Mouse (Mus musculus) limb, embryonic 12.5 days (tissue): Measurements from ENCODE around the gene Tcstv1. TPM values are rescaled to one million over a fixed set of nuclear protein-coding genes. Genes with fewer than 3 reads are reported as not detected.
"Not testable (repeated sequence)": the region's sequence is repeated elsewhere in the genome, so short reads cannot be mapped to it uniquely, and the experiment has no call there.

Experiments
- ATAC-seq: fragments of 200-750 bp; cut with Nextera tagmentation; 2 replicates; pipeline ENCODE4 v1.8.0; 2017; ENCODE audit warnings: low read depth, moderate TSS enrichment; ENCODE audit not compliant: insufficient number of reproducible peaks, insufficient read depth, low FRiP score, low TSS enrichment
- H3K27ac ChIP-seq: fragments of 300-500 bp; sonication (generic); 2 replicates; pipeline ENCODE4 v1.5.1; 2016; ENCODE audit warnings: mild to moderate bottlenecking, moderate library complexity
- H3K27me3 ChIP-seq: fragments of 300-500 bp; sonication (generic); 2 replicates; pipeline ENCODE4 v1.6.1; 2016; ENCODE audit warnings: mild to moderate bottlenecking, moderate library complexity
- H3K36me3 ChIP-seq: fragments of 300-500 bp; sonication (generic); 2 replicates; pipeline ENCODE4 v1.6.1; 2016; ENCODE audit warnings: mild to moderate bottlenecking, moderate library complexity
- H3K4me1 ChIP-seq: fragments of 300-500 bp; sonication (generic); replicated peaks from 2 replicates; pipeline ENCODE4 v1.6.1; 2016
- H3K4me2 ChIP-seq: fragments of 300-500 bp; sonication (generic); 2 replicates; pipeline ENCODE4 v1.6.1; 2016; ENCODE audit warnings: mild to moderate bottlenecking, moderate library complexity
- H3K4me3 ChIP-seq: fragments of 300-500 bp; sonication (generic); replicated peaks from 2 replicates; pipeline ENCODE4 v1.5.1; 2016; ENCODE audit warnings: mild to moderate bottlenecking
- H3K9ac ChIP-seq: fragments of 300-500 bp; sonication (generic); replicated peaks from 2 replicates; pipeline ENCODE4 v1.6.1; 2016; ENCODE audit warnings: mild to moderate bottlenecking, moderate library complexity
- H3K9me3 ChIP-seq: fragments of 300-500 bp; sonication (generic); 2 replicates; pipeline ENCODE4 v1.6.1; 2016; ENCODE audit warnings: mild to moderate bottlenecking, moderate library complexity
- WGBS: fragments of 180-500 bp; shearing (Covaris S2); methylation state at CpG from one replicate; pipeline ENCODE4 v1.1.7; 2016; 5-methylcytosine and 5-hydroxymethylcytosine counted together
- polyA plus RNA-seq: library from polyadenylated mRNA; unstranded; fragments of >200 nt; fragmentation: Nextera tagmentation; extraction: Ambion mirVana; gene quantifications from 2 replicates; pipeline ENCODE4 v1.2.1, GENCODE M21; 2016

Gene Tcstv1
- not detected in 2 replicates for polyA plus RNA-seq

GRCm38 (mm10) chr13:119894685-119895084 lies at the start of gene Tcstv1:
Tcstv1 (minus strand) TSS chr13:119894785.
- not testable (repeated sequence) for H3K9me3 ChIP-seq, H3K27ac ChIP-seq, H3K27me3 ChIP-seq, H3K4me3 ChIP-seq, H3K9ac ChIP-seq, ATAC-seq, H3K36me3 ChIP-seq, H3K4me1 ChIP-seq, H3K4me2 ChIP-seq
- 83% methylated on average over 3 of the region's 3 CpGs for WGBS

- not testable (repeated sequence) for H3K4me2 ChIP-seq
Measured at GRCm38 (mm10) chr13:119929172-119929571, 34.6 kb upstream of the Tcstv1 start, which contains the start of gene Gm21761. Gm21761 (minus strand) TSS chr13:119929272.

GRCm38 (mm10) chr13:119924597-119925340 lies 30.2 kb upstream of the Tcstv1 start:
- WGBS, result 57% methylated on average over 3 of the region's 3 CpGs
- not testable (repeated sequence) for H3K9me3 ChIP-seq, H3K4me1 ChIP-seq, H3K27ac ChIP-seq, H3K9ac ChIP-seq, H3K36me3 ChIP-seq, H3K27me3 ChIP-seq, H3K4me2 ChIP-seq, ATAC-seq, H3K4me3 ChIP-seq

More at GRCm38 (mm10) chr13:119929172-119929571, 34.6 kb upstream of the Tcstv1 start, which contains the start of gene Gm21761:
- ATAC-seq, H3K27ac ChIP-seq, H3K9ac ChIP-seq, H3K4me3 ChIP-seq, H3K4me1 ChIP-seq, H3K9me3 ChIP-seq, H3K27me3 ChIP-seq, H3K36me3 ChIP-seq: not testable (repeated sequence)
- WGBS, result 100% methylated on average over 1 of the region's 5 CpGs

GRCm38 (mm10) chr13:119916966-119917722 lies 22.6 kb upstream of the Tcstv1 start:
- H3K9ac ChIP-seq, ATAC-seq: not testable (repeated sequence)
- WGBS, result 72% methylated on average over 4 of the region's 5 CpGs

GRCm38 (mm10) chr13:119916449-119916848 lies 21.9 kb upstream of the Tcstv1 start:
- H3K4me1 ChIP-seq, H3K4me3 ChIP-seq, H3K4me2 ChIP-seq, H3K9me3 ChIP-seq, H3K36me3 ChIP-seq, H3K27ac ChIP-seq, H3K9ac ChIP-seq, H3K27me3 ChIP-seq, ATAC-seq: not testable (repeated sequence)
- 74% methylated on average over 2 of the region's 2 CpGs for whole genome bisulfite sequencing

More at GRCm38 (mm10) chr13:119916966-119917722, 22.6 kb upstream of the Tcstv1 start:
- not testable (repeated sequence) for H3K4me1 ChIP-seq, H3K27me3 ChIP-seq, H3K9me3 ChIP-seq, H3K4me2 ChIP-seq, H3K27ac ChIP-seq, H3K4me3 ChIP-seq, H3K36me3 ChIP-seq

- not testable (repeated sequence) for H3K36me3 ChIP-seq, H3K4me1 ChIP-seq, H3K9ac ChIP-seq, H3K4me2 ChIP-seq, H3K9me3 ChIP-seq, H3K27me3 ChIP-seq, H3K4me3 ChIP-seq, ATAC-seq, H3K27ac ChIP-seq
- WGBS, result 59% methylated on average over 5 of the region's 5 CpGs
Measured at GRCm38 (mm10) chr13:119898549-119898948, 4.0 kb upstream of the Tcstv1 start.

- not testable (repeated sequence) for H3K4me3 ChIP-seq, H3K27me3 ChIP-seq, H3K27ac ChIP-seq, H3K4me2 ChIP-seq, H3K4me1 ChIP-seq, ATAC-seq, H3K9ac ChIP-seq, H3K36me3 ChIP-seq, H3K9me3 ChIP-seq
- 46% methylated on average over 4 of the region's 4 CpGs for WGBS
Measured at GRCm38 (mm10) chr13:119886896-119887295, 7.7 kb downstream of the Tcstv1 start.

GRCm38 (mm10) chr13:119864395-119864999 lies 30.1 kb downstream of the Tcstv1 start:
- H3K9me3 ChIP-seq, H3K4me3 ChIP-seq, H3K27me3 ChIP-seq, H3K4me1 ChIP-seq, H3K36me3 ChIP-seq, H3K27ac ChIP-seq, H3K9ac ChIP-seq, H3K4me2 ChIP-seq, ATAC-seq: not testable (repeated sequence)
- 85% methylated on average over 6 of the region's 7 CpGs for WGBS

- not testable (repeated sequence) for H3K4me1 ChIP-seq, H3K36me3 ChIP-seq, H3K9ac ChIP-seq, H3K27me3 ChIP-seq, H3K27ac ChIP-seq, ATAC-seq, H3K9me3 ChIP-seq, H3K4me2 ChIP-seq, H3K4me3 ChIP-seq
- no CpG with 5 or more reads among the region's 6 CpGs for WGBS
Measured at GRCm38 (mm10) chr13:119862399-119862798, 32.2 kb downstream of the Tcstv1 start.
